Mouse (Mus musculus) retina, postnatal 1 day (tissue): ENCODE data around the gene Sost.
"Not testable (repeated sequence)": the region's sequence is repeated elsewhere in the genome, so short reads cannot be mapped to it uniquely, and the experiment has no call there.

Experiments used
- DNase-seq: peaks from one replicate; pipeline ENCODE4 v3.0.0-alpha.2; 2012

Gene Sost

GRCm38 (mm10) chr11:101966965-101967614 is at the start of gene Sost:
Sost (minus strand) TSS chr11:101967015.
- DNase-seq: no peak

GRCm38 (mm10) chr11:102016136-102016535 is 49.3 kb upstream of the Sost start:
- DNase-seq: no peak

- DNase-seq: no peak
Observed at GRCm38 (mm10) chr11:102015472-102015871, 48.7 kb upstream of the Sost start.

- DNase-seq: no peak
Observed at GRCm38 (mm10) chr11:102013201-102013600, 46.4 kb upstream of the Sost start.

GRCm38 (mm10) chr11:102011510-102011909 is 44.7 kb upstream of the Sost start:
- no peak for DNase-seq

GRCm38 (mm10) chr11:102010140-102010539 is 43.3 kb upstream of the Sost start:
- peak; percentile 95 for DNase-seq

GRCm38 (mm10) chr11:102008954-102009637 is 42.3 kb upstream of the Sost start:
- no peak for DNase-seq

GRCm38 (mm10) chr11:102008372-102008771 is 41.6 kb upstream of the Sost start:
- DNase-seq: no peak

GRCm38 (mm10) chr11:102006688-102007087 is 39.9 kb upstream of the Sost start:
- no peak for DNase-seq

GRCm38 (mm10) chr11:102006271-102006670 is 39.5 kb upstream of the Sost start:
- no peak for DNase-seq

GRCm38 (mm10) chr11:102004251-102004650 is 37.4 kb upstream of the Sost start:
- DNase-seq: no peak

- no peak for DNase-seq
Observed at GRCm38 (mm10) chr11:101999466-101999865, 32.7 kb upstream of the Sost start.

GRCm38 (mm10) chr11:101998258-101998657 is 31.4 kb upstream of the Sost start:
- DNase-seq: no peak

- no peak for DNase-seq
Observed at GRCm38 (mm10) chr11:101995938-101996337, 29.1 kb upstream of the Sost start.

GRCm38 (mm10) chr11:101994100-101994499 is 27.3 kb upstream of the Sost start:
- DNase-seq: no peak

- DNase-seq: no peak
Observed at GRCm38 (mm10) chr11:101992411-101992810, 25.6 kb upstream of the Sost start.

GRCm38 (mm10) chr11:101991813-101992212 is 25.0 kb upstream of the Sost start:
- no peak for DNase-seq

- DNase-seq: no peak
Observed at GRCm38 (mm10) chr11:101990244-101990643, 23.4 kb upstream of the Sost start.

- DNase-seq: no peak
Observed at GRCm38 (mm10) chr11:101986913-101987312, 20.1 kb upstream of the Sost start, which contains the start of gene Dusp3. Dusp3 (minus strand) TSS chr11:101987013.

GRCm38 (mm10) chr11:101985990-101986389 is 19.2 kb upstream of the Sost start:
- DNase-seq: peak; percentile 91

GRCm38 (mm10) chr11:101985450-101985849 is 18.6 kb upstream of the Sost start:
- DNase-seq: not testable (repeated sequence)

- DNase-seq: peak; percentile 96
Observed at GRCm38 (mm10) chr11:101984054-101985025, 17.5 kb upstream of the Sost start, which contains the start of gene Cfap97d1. Cfap97d1 (plus strand) TSS chr11:101984279.

GRCm38 (mm10) chr11:101983431-101983921 is 16.7 kb upstream of the Sost start:
- no peak for DNase-seq
